In genomic region chr2:136513806-136514205, GRCm38 (mm10) we compare ENCODE assay signal across 27 mouse cellular contexts. TPM values are rescaled to one million over a fixed set of nuclear protein-coding genes. Genes with fewer than 3 reads are reported as not detected.
"Had no signal": no experiment of that assay in that cellular context is flagged by ENCODE, and none has a peak within 500 bp of the region (broad histone marks: within the 10 kb centered on the region; RNA-seq: fewer than 3 reads in every experiment).

No protein-coding gene starts in this region.

- H3K27ac ChIP-seq: heart, embryonic 10.5 days; hindbrain, embryonic 10.5 days; hindbrain, embryonic 12.5 days; hindbrain, embryonic 14.5 days; intestine, embryonic 15.5 days; limb, embryonic 12.5 days; liver, embryonic 13.5 days; liver, embryonic 15.5 days had no signal

- H3K9ac ChIP-seq: heart, embryonic 12.5 days; hindbrain, embryonic 12.5 days; hindbrain, embryonic 14.5 days; intestine, embryonic 15.5 days; limb, embryonic 12.5 days; liver, embryonic 13.5 days; liver, embryonic 15.5 days had no signal

- H3K4me1 ChIP-seq: heart, embryonic 10.5 days; intestine, embryonic 15.5 days; limb, embryonic 12.5 days; liver, embryonic 13.5 days; liver, embryonic 15.5 days had no signal

- H3K27me3 ChIP-seq: heart, embryonic 12.5 days; intestine, embryonic 15.5 days; limb, embryonic 12.5 days; liver, embryonic 13.5 days; liver, embryonic 15.5 days had no signal

- H3K9me3 ChIP-seq: heart, embryonic 10.5 days; heart, embryonic 12.5 days; hindbrain, embryonic 10.5 days; hindbrain, embryonic 12.5 days; intestine, embryonic 15.5 days; limb, embryonic 12.5 days; liver, embryonic 13.5 days; liver, embryonic 15.5 days had no signal

- DNase-seq: gastrocnemius, postnatal 10 days; gastrocnemius, postnatal 25 days; heart, adult 18-20 months; heart, postnatal 10 days; heart, postnatal 4 days; kidney, adult 18-20 months; kidney, adult 8-10 months; kidney, postnatal 10 days; kidney, postnatal 25 days; layer of hippocampus, adult 9-11 months; layer of hippocampus, postnatal 36 days; left cerebral cortex, postnatal 4 days; liver; liver, embryonic 13.5 days had no signal

- H3K36me3 ChIP-seq: heart, embryonic 10.5 days; heart, embryonic 12.5 days; hindbrain, embryonic 10.5 days; hindbrain, embryonic 12.5 days; intestine, embryonic 15.5 days; limb, embryonic 12.5 days; liver, embryonic 13.5 days; liver, embryonic 15.5 days had no signal

- H3K4me2 ChIP-seq: heart, embryonic 12.5 days; hindbrain, embryonic 12.5 days; hindbrain, embryonic 14.5 days; intestine, embryonic 15.5 days; limb, embryonic 12.5 days; liver, embryonic 11.5 days; liver, embryonic 13.5 days; liver, embryonic 15.5 days had no signal

- ATAC-seq: hindbrain, embryonic 16.5 days; inflammation-experienced regulatory T-cells, adult 6 months; intestine, embryonic 15.5 days; intestine, postnatal 0 days had no signal

- H3K4me3 ChIP-seq: gastrocnemius, adult 2 months; heart, embryonic 10.5 days; heart, embryonic 12.5 days; hindbrain, embryonic 10.5 days; hindbrain, embryonic 12.5 days; intestine, embryonic 15.5 days; limb, embryonic 12.5 days; liver, embryonic 13.5 days; liver, embryonic 15.5 days had no signal

RNA-seq across cellular contexts. Expression of gene Ankef1, which starts 12.1 kb away (rescaled TPM):
- polyA plus RNA-seq: heart, embryonic 12.5 days; liver, embryonic 13.5 days; liver, embryonic 15.5 days had no signal
